Mouse (Mus musculus) liver, embryonic 16.5 days (tissue): ENCODE measurements at regions not wholly inside any gene's neighbourhood (a gene's known extent, or its start where the extent isn't known, plus 50 kb on each side); places are given as distances from the start of the nearest gene placed in this dataset.

ENCODE experiments used
- ATAC-seq: fragments of 200-750 bp; cut with Nextera tagmentation; 2 replicates; pipeline ENCODE4 v1.8.0; 2017; ENCODE audit warnings: low read depth, mild to moderate bottlenecking, moderate number of reproducible peaks, moderate library complexity
- H3K27ac ChIP-seq: fragments of 300-500 bp; sonication (generic); 2 replicates; pipeline ENCODE4 v1.5.1; 2014; ENCODE audit warnings: mild to moderate bottlenecking, low read length
- H3K27me3 ChIP-seq: fragments of 300-500 bp; sonication (generic); 2 replicates; pipeline ENCODE4 v1.6.1; 2014; ENCODE audit warnings: low read depth, low read length, mixed read lengths; ENCODE audit not compliant: control insufficient read depth, insufficient read depth
- H3K36me3 ChIP-seq: fragments of 300-500 bp; sonication (generic); 2 replicates; pipeline ENCODE4 v1.6.1; 2014; ENCODE audit warnings: mild to moderate bottlenecking; ENCODE audit not compliant: control insufficient read depth, insufficient read depth
- H3K4me1 ChIP-seq: fragments of 300-500 bp; sonication (generic); 2 replicates; pipeline ENCODE4 v1.6.1; 2014; ENCODE audit warnings: low read depth, low read length, mixed read lengths; ENCODE audit not compliant: control insufficient read depth
- H3K4me2 ChIP-seq: fragments of 300-500 bp; sonication (generic); 2 replicates; pipeline ENCODE4 v1.6.1; 2014; ENCODE audit warnings: low read depth, low read length, mixed read lengths
- H3K4me3 ChIP-seq: fragments of 300-500 bp; sonication (generic); 2 replicates; pipeline ENCODE4 v1.5.1; 2014; ENCODE audit warnings: low read depth, mild to moderate bottlenecking, low read length
- H3K9ac ChIP-seq: fragments of 300-500 bp; sonication (generic); 2 replicates; pipeline ENCODE4 v1.6.1; 2014; ENCODE audit warnings: low read depth, low read length
- H3K9me3 ChIP-seq: fragments of 300-500 bp; sonication (generic); replicated peaks from 2 replicates; pipeline ENCODE4 v1.6.1; 2016; ENCODE audit warnings: low read length; ENCODE audit not compliant: control insufficient read depth
- WGBS: fragments of 180-500 bp; shearing (Covaris S2); extraction: QIAGEN DNeasy Blood & Tissue Kit; methylation state at CpG from one replicate; pipeline ENCODE4 v1.1.7; 2014; ENCODE audit not compliant: insufficient replicate concordance; 5-methylcytosine and 5-hydroxymethylcytosine counted together

DNA sequence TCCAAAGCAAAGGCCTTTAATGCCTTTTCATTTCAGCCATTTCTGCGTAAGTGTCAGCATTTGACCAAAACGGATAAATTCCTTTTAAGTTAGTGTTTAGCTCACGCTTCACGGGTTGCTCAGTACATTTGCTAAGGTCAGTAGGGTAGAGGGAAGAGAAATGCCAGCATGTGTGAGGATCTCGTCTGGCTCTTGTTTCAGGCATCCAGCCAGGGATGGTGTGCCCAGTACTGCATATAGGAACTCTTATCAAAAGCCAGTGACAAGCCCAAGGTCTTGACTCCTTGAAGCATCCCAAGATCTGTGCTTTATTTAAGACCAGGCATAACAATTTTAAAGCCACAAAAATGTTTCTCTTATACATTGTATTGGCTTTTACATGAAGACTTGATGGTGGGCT, 524.8 kb downstream of the Meis1 start:
- no peak overlapping the region for H3K4me2 ChIP-seq
- no peaks in the 10 kb centered on the region for H3K36me3 ChIP-seq
- no peak for ATAC-seq
- H3K27me3 ChIP-seq = no peaks in the 10 kb centered on the region
- WGBS = 67% methylated on average over 5 of the region's 5 CpGs
- H3K27ac ChIP-seq = no peak overlapping the region
- no peaks in the 10 kb centered on the region for H3K9me3 ChIP-seq
- no peak overlapping the region for H3K9ac ChIP-seq
- H3K4me3 ChIP-seq = no peak overlapping the region
- no peaks in the 10 kb centered on the region for H3K4me1 ChIP-seq

DNA sequence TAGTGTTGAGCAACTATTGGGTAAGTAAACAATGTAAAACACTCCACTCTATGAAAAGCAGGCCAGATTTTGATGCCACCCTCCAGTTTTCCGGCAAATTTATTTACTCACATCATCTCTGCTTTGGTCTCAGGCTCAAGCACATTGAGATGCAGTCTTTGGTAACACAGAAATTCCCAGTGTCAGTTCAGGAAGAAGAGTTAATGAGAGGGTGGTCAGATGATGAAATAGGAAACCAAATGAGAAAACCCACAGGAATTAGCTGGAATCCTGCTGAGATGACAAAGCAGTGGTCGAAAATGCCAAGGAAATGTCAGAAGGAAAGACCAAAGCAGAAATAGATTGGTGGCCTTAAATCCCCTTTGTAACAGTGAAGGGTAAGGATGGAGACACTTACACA, 525.7 kb downstream of the Meis1 start:
- Histone ChIP-seq H3K27me3 (no peaks in the 10 kb centered on the region), H3K9me3 (no peaks in the 10 kb centered on the region), H3K36me3 (no peaks in the 10 kb centered on the region), H3K4me3 (no peak overlapping the region), H3K27ac (no peak overlapping the region), H3K4me1 (no peaks in the 10 kb centered on the region), H3K4me2 (no peak overlapping the region), H3K9ac (no peak overlapping the region)
- WGBS = 45% methylated on average over 2 of the region's 2 CpGs
- ATAC-seq = no peak

DNA sequence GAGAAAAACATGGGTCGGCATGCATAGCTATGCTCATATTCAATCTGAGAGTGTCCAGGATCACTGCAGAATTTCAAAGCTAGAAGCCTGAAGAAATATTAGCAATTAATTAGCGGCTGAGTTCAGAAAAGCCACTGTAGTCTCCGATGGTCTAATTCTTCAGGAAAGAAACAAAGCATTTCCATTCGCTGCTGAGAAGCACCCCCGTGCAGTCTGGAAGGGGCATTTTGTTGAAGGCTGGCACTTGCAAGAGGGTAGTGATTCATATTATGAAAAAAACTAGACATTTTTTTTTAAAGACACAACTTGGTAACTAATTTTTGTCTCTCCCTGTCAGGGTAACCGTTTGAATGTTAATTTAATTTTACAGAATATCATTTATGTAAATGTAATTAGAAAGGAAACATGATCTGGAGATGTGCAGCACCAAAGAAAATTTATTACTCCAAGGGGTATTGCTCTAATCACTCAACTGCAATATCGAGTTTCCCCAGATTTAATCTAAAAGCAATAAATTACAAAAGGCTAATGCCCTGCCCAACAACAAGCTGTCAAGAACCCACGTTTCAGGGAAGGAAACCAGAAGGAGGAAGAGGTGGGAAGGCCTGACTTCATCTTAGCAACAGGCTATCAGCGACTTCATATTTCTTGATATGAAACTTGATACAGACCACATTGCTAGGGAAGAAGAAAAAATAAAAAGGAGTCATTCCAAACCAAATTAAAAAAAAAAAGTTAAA, 529.1 kb downstream of the Meis1 start:
- no peaks in the 10 kb centered on the region for H3K9me3 ChIP-seq
- H3K9ac ChIP-seq = no peak overlapping the region
- no peak overlapping the region for H3K27ac ChIP-seq
- H3K4me2 ChIP-seq = no peak overlapping the region
- 49% methylated on average over 9 of the region's 9 CpGs for WGBS
- no peaks in the 10 kb centered on the region for H3K36me3 ChIP-seq
- no peaks in the 10 kb centered on the region for H3K27me3 ChIP-seq
- H3K4me3 ChIP-seq = no peak overlapping the region
- no peak for ATAC-seq
- H3K4me1 ChIP-seq = no peaks in the 10 kb centered on the region

- no peak overlapping the region for H3K4me2 ChIP-seq
- H3K27ac ChIP-seq = no peak overlapping the region
- no peaks in the 10 kb centered on the region for H3K9me3 ChIP-seq
- no peak overlapping the region for H3K9ac ChIP-seq
- no peaks in the 10 kb centered on the region for H3K36me3 ChIP-seq
- no peak overlapping the region for H3K4me3 ChIP-seq
- no peaks in the 10 kb centered on the region for H3K4me1 ChIP-seq
- H3K27me3 ChIP-seq = no peaks in the 10 kb centered on the region
- no peak for ATAC-seq
Observed at GRCm38 (mm10) chr11:18478841-18479240, 525.2 kb upstream of the Etaa1 start.

DNA sequence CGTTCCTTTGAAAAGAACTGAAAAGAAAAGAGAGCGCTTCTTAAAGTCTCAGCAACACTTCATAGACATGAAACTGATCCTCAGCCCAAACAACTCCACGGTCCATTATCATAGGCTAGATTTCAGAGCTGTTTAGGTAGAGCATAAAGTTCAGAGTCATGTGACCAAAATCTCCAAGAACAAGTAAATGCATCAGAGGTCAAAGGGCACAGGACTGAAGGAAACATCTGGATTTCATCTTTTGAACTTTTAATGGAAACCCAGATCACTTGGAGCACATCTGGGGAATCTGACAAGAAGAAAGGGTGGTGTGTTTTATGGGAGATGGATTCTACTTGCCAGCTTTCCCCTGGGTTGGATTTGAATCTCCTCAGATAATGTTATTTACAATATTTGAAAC, 497.6 kb upstream of the Etaa1 start:
- WGBS = 65% methylated on average over 3 of the region's 3 CpGs
- H3K27me3 ChIP-seq = no peaks in the 10 kb centered on the region
- no peaks in the 10 kb centered on the region for H3K4me1 ChIP-seq
- no peak overlapping the region for H3K9ac ChIP-seq
- no peak overlapping the region for H3K4me2 ChIP-seq
- H3K27ac ChIP-seq = no peak overlapping the region
- H3K36me3 ChIP-seq = no peaks in the 10 kb centered on the region
- H3K9me3 ChIP-seq = no peaks in the 10 kb centered on the region
- no peak overlapping the region for H3K4me3 ChIP-seq
- ATAC-seq = no peak

DNA sequence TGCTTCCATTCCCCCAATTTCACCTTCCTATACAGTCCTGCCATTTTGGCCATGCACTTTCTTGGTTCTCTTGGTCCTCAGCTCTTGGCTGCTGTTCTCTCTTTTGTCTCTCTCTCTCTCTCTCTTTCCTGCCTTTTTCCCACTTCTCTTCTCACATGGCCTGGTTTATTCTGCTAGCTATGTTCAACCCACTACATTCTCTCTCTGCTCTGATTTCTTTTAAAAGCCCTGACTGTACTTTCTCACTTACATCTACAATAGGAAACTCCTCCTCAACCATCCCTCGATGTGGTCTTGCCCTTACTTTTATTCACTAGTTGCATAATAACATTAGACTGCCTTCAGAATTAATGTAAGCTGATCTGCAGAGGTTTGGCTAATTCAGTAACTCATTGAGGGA, 495.2 kb upstream of the Etaa1 start:
- no peak for ATAC-seq
- 48% methylated on average over 1 of the region's 1 CpGs for WGBS
- H3K27me3 ChIP-seq = no peaks in the 10 kb centered on the region
- no peak overlapping the region for H3K27ac ChIP-seq
- no peaks in the 10 kb centered on the region for H3K4me1 ChIP-seq
- no peak overlapping the region for H3K4me3 ChIP-seq
- no peak overlapping the region for H3K4me2 ChIP-seq
- H3K36me3 ChIP-seq = no peaks in the 10 kb centered on the region
- H3K9ac ChIP-seq = no peak overlapping the region
- no peaks in the 10 kb centered on the region for H3K9me3 ChIP-seq

GRCm38 (mm10) chr11:18444600-18444999, 490.9 kb upstream of the Etaa1 start:
- no peaks in the 10 kb centered on the region for H3K9me3 ChIP-seq
- no peak overlapping the region for H3K4me3 ChIP-seq
- no peak overlapping the region for H3K27ac ChIP-seq
- no peak for ATAC-seq
- H3K9ac ChIP-seq = no peak overlapping the region
- no peak overlapping the region for H3K4me2 ChIP-seq
- H3K4me1 ChIP-seq = no peaks in the 10 kb centered on the region
- H3K36me3 ChIP-seq = no peaks in the 10 kb centered on the region
- 70% methylated on average over 8 of the region's 8 CpGs for WGBS
- H3K27me3 ChIP-seq = no peaks in the 10 kb centered on the region

DNA sequence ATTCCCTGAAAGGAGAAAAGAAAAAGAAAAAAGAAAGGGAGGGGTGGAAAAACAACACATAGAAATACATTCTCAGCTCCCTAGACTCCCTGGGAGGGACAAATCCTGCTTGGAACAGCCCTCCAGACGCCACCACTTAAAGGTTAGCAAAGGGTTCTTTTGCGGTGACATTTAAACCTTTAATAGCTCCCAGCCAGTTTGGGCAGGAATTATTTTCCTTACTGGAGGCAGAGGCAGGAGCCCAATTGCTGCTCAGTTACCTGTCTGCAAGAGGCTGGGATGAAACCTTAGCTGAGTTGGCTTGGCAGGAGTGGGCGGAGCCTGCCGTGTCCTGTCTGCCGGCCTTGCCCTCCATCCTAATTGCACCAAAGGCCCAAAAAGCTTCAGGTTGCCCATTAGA, 490.4 kb upstream of the Etaa1 start:
- H3K27me3 ChIP-seq = no peaks in the 10 kb centered on the region
- H3K9ac ChIP-seq = no peak overlapping the region
- H3K36me3 ChIP-seq = no peaks in the 10 kb centered on the region
- H3K4me3 ChIP-seq = no peak overlapping the region
- no peak overlapping the region for H3K27ac ChIP-seq
- H3K9me3 ChIP-seq = no peaks in the 10 kb centered on the region
- H3K4me1 ChIP-seq = no peaks in the 10 kb centered on the region
- H3K4me2 ChIP-seq = no peak overlapping the region
- ATAC-seq = no peak
- WGBS = 52% methylated on average over 5 of the region's 5 CpGs

DNA sequence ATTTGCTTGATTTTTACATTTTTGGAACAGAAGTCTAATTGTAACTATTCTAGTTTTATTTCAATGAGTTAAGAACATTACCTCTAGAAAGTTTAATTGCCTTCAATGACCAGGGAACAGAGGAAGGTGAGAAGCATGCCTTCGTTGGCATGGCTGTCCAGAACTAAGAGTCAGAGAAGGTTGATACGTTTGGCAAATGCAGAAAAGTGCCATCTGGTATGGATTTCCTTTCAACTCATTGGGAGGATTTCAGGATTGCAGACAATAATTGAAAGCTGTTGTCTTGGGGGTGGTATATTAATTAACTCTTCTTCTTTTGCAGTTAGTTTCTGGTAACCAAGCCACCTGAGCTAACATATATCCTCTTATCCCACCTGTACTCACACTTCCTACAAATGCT, 489.5 kb upstream of the Etaa1 start:
- Histone ChIP-seq H3K27me3 (no peaks in the 10 kb centered on the region), H3K9me3 (no peaks in the 10 kb centered on the region), H3K4me2 (no peak overlapping the region), H3K36me3 (no peaks in the 10 kb centered on the region), H3K4me3 (no peak overlapping the region), H3K27ac (no peak overlapping the region), H3K9ac (no peak overlapping the region), H3K4me1 (no peaks in the 10 kb centered on the region)
- WGBS = 63% methylated on average over 2 of the region's 2 CpGs
- no peak for ATAC-seq
